Mouse (Mus musculus) hindbrain, embryonic 14.5 days (tissue): ENCODE measurements at regions not wholly inside any gene's neighbourhood (a gene's known extent, or its start where the extent isn't known, plus 50 kb on each side); places are given as distances from the start of the nearest gene placed in this dataset.

Source experiments
- ATAC-seq: fragments of 200-750 bp; cut with Nextera tagmentation; 2 replicates; pipeline ENCODE4 v1.8.0; 2017; ENCODE audit warnings: moderate number of reproducible peaks, mild to moderate bottlenecking, moderate TSS enrichment, moderate library complexity; ENCODE audit not compliant: low FRiP score
- DNase-seq: peaks from one replicate; pipeline ENCODE4 v3.0.0-alpha.2; 2015; ENCODE audit warnings: low spot score
- H3K27ac ChIP-seq: fragments of 300-500 bp; sonication (generic); 2 replicates; pipeline ENCODE4 v1.5.1; 2014; ENCODE audit warnings: mild to moderate bottlenecking, moderate library complexity
- H3K27me3 ChIP-seq: fragments of 300-500 bp; sonication (generic); 2 replicates; pipeline ENCODE4 v1.6.1; 2014; ENCODE audit warnings: mild to moderate bottlenecking, low read length, mixed read lengths; ENCODE audit not compliant: control insufficient read depth, insufficient read depth
- H3K36me3 ChIP-seq: fragments of 300-500 bp; sonication (generic); replicated peaks from 2 replicates; pipeline ENCODE4 v1.6.1; 2014; ENCODE audit not compliant: control insufficient read depth, insufficient read depth
- H3K4me1 ChIP-seq: fragments of 300-500 bp; sonication (generic); replicated peaks from 2 replicates; pipeline ENCODE4 v1.6.1; 2014; ENCODE audit warnings: antibody characterized with exemption, low read length, mixed read lengths; ENCODE audit not compliant: control insufficient read depth, insufficient read depth
- H3K4me2 ChIP-seq: fragments of 300-500 bp; sonication (generic); replicated peaks from 2 replicates; pipeline ENCODE4 v1.6.1; 2014; ENCODE audit warnings: mild to moderate bottlenecking, moderate library complexity
- H3K4me3 ChIP-seq: fragments of 300-500 bp; sonication (generic); replicated peaks from 2 replicates; pipeline ENCODE4 v1.5.1; 2014; ENCODE audit warnings: mild to moderate bottlenecking, low read length
- H3K9ac ChIP-seq: fragments of 300-500 bp; sonication (generic); 2 replicates; pipeline ENCODE4 v1.6.1; 2014
- H3K9me3 ChIP-seq: fragments of 300-500 bp; sonication (generic); 2 replicates; pipeline ENCODE4 v1.6.1; 2016; ENCODE audit warnings: low read length; ENCODE audit not compliant: control insufficient read depth
- WGBS: fragments of 180-500 bp; shearing (Covaris S2); extraction: QIAGEN DNeasy Blood & Tissue Kit; methylation state at CpG from one replicate; pipeline ENCODE4 v1.1.7; 2014; 5-methylcytosine and 5-hydroxymethylcytosine counted together

- H3K4me2 ChIP-seq, result no peak overlapping the region
- no peaks in the 10 kb centered on the region for H3K27me3 ChIP-seq
- no peak overlapping the region for H3K9ac ChIP-seq
- no peak for DNase-seq
- no peak for ATAC-seq
- H3K27ac ChIP-seq, result no peak overlapping the region
- no peaks in the 10 kb centered on the region for H3K9me3 ChIP-seq
- H3K4me1 ChIP-seq, result no peaks in the 10 kb centered on the region
- H3K4me3 ChIP-seq, result no peak overlapping the region
- no peaks in the 10 kb centered on the region for H3K36me3 ChIP-seq
Measured at GRCm38 (mm10) chr9:68131263-68131662, 291.1 kb downstream of the Vps13c start.

- DNase-seq (no peak), ATAC-seq (no peak)
- H3K9ac ChIP-seq, result no peak overlapping the region
- H3K4me1 ChIP-seq, result no peaks in the 10 kb centered on the region
- no peak overlapping the region for H3K27ac ChIP-seq
- WGBS, result 29% methylated on average over 2 of the region's 2 CpGs
- no peaks in the 10 kb centered on the region for H3K9me3 ChIP-seq
- no peaks in the 10 kb centered on the region for H3K36me3 ChIP-seq
- H3K4me2 ChIP-seq, result no peak overlapping the region
- H3K4me3 ChIP-seq, result no peak overlapping the region
- no peaks in the 10 kb centered on the region for H3K27me3 ChIP-seq
Measured at GRCm38 (mm10) chr9:68135446-68136050, 295.4 kb downstream of the Vps13c start.

- no peaks in the 10 kb centered on the region for H3K36me3 ChIP-seq
- no peaks in the 10 kb centered on the region for H3K9me3 ChIP-seq
- H3K27me3 ChIP-seq, result no peaks in the 10 kb centered on the region
- WGBS, result 71% methylated on average over 10 of the region's 10 CpGs
- no peak for ATAC-seq
- H3K4me2 ChIP-seq, result no peak overlapping the region
- no peaks in the 10 kb centered on the region for H3K4me1 ChIP-seq
- H3K27ac ChIP-seq, result no peak overlapping the region
- DNase-seq, result no peak
- no peak overlapping the region for H3K4me3 ChIP-seq
- no peak overlapping the region for H3K9ac ChIP-seq
Measured at GRCm38 (mm10) chr9:68162813-68163570, 322.8 kb downstream of the Vps13c start.

- Histone ChIP-seq H3K9me3 (no peaks in the 10 kb centered on the region), H3K9ac (no peak overlapping the region), H3K27ac (no peak overlapping the region), H3K27me3 (no peaks in the 10 kb centered on the region), H3K36me3 (no peaks in the 10 kb centered on the region), H3K4me1 (no peaks in the 10 kb centered on the region), H3K4me2 (no peak overlapping the region), H3K4me3 (no peak overlapping the region)
- WGBS, result 58% methylated on average over 4 of the region's 4 CpGs
- DNase-seq, result no peak
- ATAC-seq, result no peak
Measured at GRCm38 (mm10) chr9:68166556-68166955, 326.4 kb downstream of the Vps13c start.

GRCm38 (mm10) chr9:68188921-68189320 is 348.7 kb downstream of the Vps13c start:
- Histone ChIP-seq H3K4me1 (no peaks in the 10 kb centered on the region), H3K9ac (no peak overlapping the region), H3K4me3 (no peak overlapping the region), H3K27ac (no peak overlapping the region), H3K4me2 (no peak overlapping the region), H3K27me3 (no peaks in the 10 kb centered on the region), H3K9me3 (no peaks in the 10 kb centered on the region), H3K36me3 (no peaks in the 10 kb centered on the region)
- DNase-seq (no peak), ATAC-seq (no peak)

GRCm38 (mm10) chr9:68199831-68200230 is 359.6 kb downstream of the Vps13c start:
- H3K4me2 ChIP-seq, result no peak overlapping the region
- H3K36me3 ChIP-seq, result no peaks in the 10 kb centered on the region
- DNase-seq, result no peak
- H3K9ac ChIP-seq, result no peak overlapping the region
- no peak for ATAC-seq
- no peaks in the 10 kb centered on the region for H3K27me3 ChIP-seq
- WGBS, result 88% methylated on average over 4 of the region's 4 CpGs
- no peaks in the 10 kb centered on the region for H3K4me1 ChIP-seq
- H3K4me3 ChIP-seq, result no peak overlapping the region
- no peak overlapping the region for H3K27ac ChIP-seq
- H3K9me3 ChIP-seq, result no peaks in the 10 kb centered on the region

- Histone ChIP-seq H3K4me1 (no peaks in the 10 kb centered on the region), H3K9me3 (no peaks in the 10 kb centered on the region), H3K36me3 (no peaks in the 10 kb centered on the region), H3K9ac (no peak overlapping the region), H3K27ac (no peak overlapping the region), H3K4me3 (no peak overlapping the region), H3K27me3 (no peaks in the 10 kb centered on the region), H3K4me2 (no peak overlapping the region)
- ATAC-seq, result no peak
- WGBS, result 40% methylated on average over 5 of the region's 5 CpGs
- DNase-seq, result no peak
Measured at GRCm38 (mm10) chr9:68201031-68201430, 360.8 kb downstream of the Vps13c start.

- ATAC-seq, result no peak
- no peak overlapping the region for H3K4me3 ChIP-seq
- H3K27ac ChIP-seq, result no peak overlapping the region
- H3K4me1 ChIP-seq, result no peaks in the 10 kb centered on the region
- WGBS, result 93% methylated on average over 6 of the region's 6 CpGs
- no peaks in the 10 kb centered on the region for H3K9me3 ChIP-seq
- H3K4me2 ChIP-seq, result no peak overlapping the region
- H3K36me3 ChIP-seq, result no peaks in the 10 kb centered on the region
- DNase-seq, result no peak
- no peak overlapping the region for H3K9ac ChIP-seq
- no peaks in the 10 kb centered on the region for H3K27me3 ChIP-seq
Measured at GRCm38 (mm10) chr9:68225694-68226093, 385.5 kb downstream of the Vps13c start.

GRCm38 (mm10) chr9:68231131-68231530 is 390.9 kb downstream of the Vps13c start:
- Histone ChIP-seq H3K9ac (no peak overlapping the region), H3K4me2 (no peak overlapping the region), H3K4me3 (no peak overlapping the region), H3K27ac (no peak overlapping the region), H3K9me3 (no peaks in the 10 kb centered on the region), H3K27me3 (no peaks in the 10 kb centered on the region), H3K4me1 (no peaks in the 10 kb centered on the region), H3K36me3 (no peaks in the 10 kb centered on the region)
- no peak for DNase-seq
- no peak for ATAC-seq
- WGBS, result 84% methylated on average over 3 of the region's 3 CpGs
